Mouse (Mus musculus) forebrain, embryonic 15.5 days (tissue): ENCODE measurements around the gene Fam104a. TPM values are rescaled to one million over a fixed set of nuclear protein-coding genes. Genes with fewer than 3 reads are reported as not detected.
"Not testable (repeated sequence)": the region's sequence is repeated elsewhere in the genome, so short reads cannot be mapped to it uniquely, and the experiment has no call there.

Experiments used
- ATAC-seq: fragments of 200-750 bp; cut with Nextera tagmentation; replicated peaks from 2 replicates; pipeline ENCODE4 v1.8.0; 2017; ENCODE audit warnings: mild to moderate bottlenecking, moderate TSS enrichment, moderate library complexity
- H3K27ac ChIP-seq: fragments of 300-500 bp; sonication (generic); replicated peaks from 2 replicates; pipeline ENCODE4 v1.5.1; 2015; ENCODE audit warnings: mild to moderate bottlenecking, inconsistent platforms
- H3K27me3 ChIP-seq: fragments of 300-500 bp; sonication (generic); 2 replicates; pipeline ENCODE4 v1.6.1; 2015; ENCODE audit warnings: inconsistent platforms
- H3K36me3 ChIP-seq: fragments of 300-500 bp; sonication (generic); 2 replicates; pipeline ENCODE4 v1.6.1; 2015; ENCODE audit warnings: mild to moderate bottlenecking, inconsistent platforms
- H3K4me1 ChIP-seq: fragments of 300-500 bp; sonication (generic); 2 replicates; pipeline ENCODE4 v1.6.1; 2015; ENCODE audit warnings: inconsistent platforms
- H3K4me2 ChIP-seq: fragments of 300-500 bp; sonication (generic); replicated peaks from 2 replicates; pipeline ENCODE4 v1.6.1; 2015; ENCODE audit warnings: mild to moderate bottlenecking, inconsistent platforms
- H3K4me3 ChIP-seq: fragments of 300-500 bp; sonication (generic); 2 replicates; pipeline ENCODE4 v1.5.1; 2015; ENCODE audit warnings: mild to moderate bottlenecking, inconsistent platforms
- H3K9ac ChIP-seq: fragments of 300-500 bp; sonication (generic); replicated peaks from 2 replicates; pipeline ENCODE4 v1.6.1; 2015; ENCODE audit warnings: mild to moderate bottlenecking, inconsistent platforms
- H3K9me3 ChIP-seq: fragments of 300-500 bp; sonication (generic); 2 replicates; pipeline ENCODE4 v1.6.1; 2016; ENCODE audit warnings: inconsistent platforms
- WGBS: fragments of 180-500 bp; shearing (Covaris S2); methylation state at CpG from one replicate; pipeline ENCODE4 v1.1.7; 2015; ENCODE audit warnings: mixed read lengths; 5-methylcytosine and 5-hydroxymethylcytosine counted together
- polyA plus RNA-seq: library from polyadenylated mRNA; unstranded; fragments of >200 nt; fragmentation: Nextera tagmentation; extraction: Ambion mirVana; gene quantifications from 2 replicates; pipeline ENCODE4 v1.2.1, GENCODE M21; 2015

Fam104a gene
- polyA plus RNA-seq, 1 experiment from 2014 or later, result 47.2 TPM

GRCm38 (mm10) chr11:113674595-113674994 lies 9.4 kb downstream of the Fam104a start:
- Histone ChIP-seq H3K4me2 (no peak overlapping the region), H3K9me3 (no peaks in the 10 kb centered on the region), H3K27me3 (no peaks in the 10 kb centered on the region), H3K27ac (no peak overlapping the region), H3K36me3 (peaks cover 41% of the 10 kb centered on the region), H3K9ac (no peak overlapping the region), H3K4me3 (no peak overlapping the region), H3K4me1 (peaks cover 12% of the 10 kb centered on the region)
- 92% methylated on average over 5 of the region's 5 CpGs for WGBS
- no peak for ATAC-seq

GRCm38 (mm10) chr11:113673614-113674013 lies 10.3 kb downstream of the Fam104a start:
- H3K36me3 ChIP-seq, result peaks cover 41% of the 10 kb centered on the region
- no peak overlapping the region for H3K4me2 ChIP-seq
- no peak overlapping the region for H3K9ac ChIP-seq
- WGBS, result 70% methylated on average over 4 of the region's 4 CpGs
- no peak for ATAC-seq
- no peaks in the 10 kb centered on the region for H3K9me3 ChIP-seq
- H3K4me1 ChIP-seq, result peaks cover 12% of the 10 kb centered on the region
- H3K27ac ChIP-seq, result 0 out of 2 replicates have a peak overlapping the region, but pooled peaks have one; percentile 23
- no peaks in the 10 kb centered on the region for H3K27me3 ChIP-seq
- no peak overlapping the region for H3K4me3 ChIP-seq

GRCm38 (mm10) chr11:113669711-113670110 lies 14.2 kb downstream of the Fam104a start:
- WGBS, result 79% methylated on average over 4 of the region's 4 CpGs
- no peak overlapping the region for H3K4me3 ChIP-seq
- no peak overlapping the region for H3K4me2 ChIP-seq
- no peak for ATAC-seq
- H3K9me3 ChIP-seq, result no peaks in the 10 kb centered on the region
- H3K27ac ChIP-seq, result no peak overlapping the region
- peaks cover 28% of the 10 kb centered on the region for H3K4me1 ChIP-seq
- no peaks in the 10 kb centered on the region for H3K27me3 ChIP-seq
- no peak overlapping the region for H3K9ac ChIP-seq
- H3K36me3 ChIP-seq, result peaks cover 22% of the 10 kb centered on the region

- H3K4me1 ChIP-seq, result peaks cover 26% of the 10 kb centered on the region
- no peak overlapping the region for H3K27ac ChIP-seq
- H3K36me3 ChIP-seq, result peaks cover 26% of the 10 kb centered on the region
- ATAC-seq, result no peak
- no peak overlapping the region for H3K9ac ChIP-seq
- H3K9me3 ChIP-seq, result no peaks in the 10 kb centered on the region
- no peaks in the 10 kb centered on the region for H3K27me3 ChIP-seq
- no peak overlapping the region for H3K4me2 ChIP-seq
- no peak overlapping the region for H3K4me3 ChIP-seq
- WGBS, result 91% methylated on average over 5 of the region's 5 CpGs
Observed at GRCm38 (mm10) chr11:113668857-113669256, 15.1 kb downstream of the Fam104a start.

DNA sequence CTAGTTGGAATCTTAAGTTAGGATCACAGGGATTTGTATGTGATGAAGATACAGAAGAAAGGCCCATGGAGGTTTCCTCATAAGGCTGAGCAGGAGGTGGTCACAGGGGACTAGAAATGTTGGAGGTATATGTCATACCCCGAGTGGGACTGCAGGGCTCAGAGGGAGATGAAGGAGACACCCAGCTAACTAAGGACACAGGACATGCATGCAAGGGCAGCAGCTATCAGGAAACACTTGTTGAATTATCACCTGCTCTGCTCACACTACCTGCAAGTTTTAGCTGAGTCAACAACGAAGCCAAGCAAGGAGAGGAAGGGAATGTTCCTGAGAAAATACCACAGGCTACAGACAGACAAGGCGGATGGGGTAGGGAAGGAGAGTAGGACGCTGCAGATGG lies 16.3 kb downstream of the Fam104a start:
- H3K36me3 ChIP-seq, result peaks cover 24% of the 10 kb centered on the region
- H3K9me3 ChIP-seq, result no peaks in the 10 kb centered on the region
- no peaks in the 10 kb centered on the region for H3K27me3 ChIP-seq
- H3K4me3 ChIP-seq, result no peak overlapping the region
- no peak overlapping the region for H3K4me2 ChIP-seq
- 91% methylated on average over 4 of the region's 4 CpGs for WGBS
- no peak overlapping the region; the same call in 1 of the 2 replicates for H3K27ac ChIP-seq
- H3K4me1 ChIP-seq, result peaks cover 19% of the 10 kb centered on the region
- no peak for ATAC-seq
- H3K9ac ChIP-seq, result no peak overlapping the region

GRCm38 (mm10) chr11:113667122-113667521 lies 16.8 kb downstream of the Fam104a start:
- no peak overlapping the region for H3K4me2 ChIP-seq
- no peaks in the 10 kb centered on the region for H3K9me3 ChIP-seq
- peaks cover 24% of the 10 kb centered on the region for H3K36me3 ChIP-seq
- 51% methylated on average over 2 of the region's 2 CpGs for WGBS
- H3K27me3 ChIP-seq, result no peaks in the 10 kb centered on the region
- ATAC-seq, result peak; percentile 57; the same call in 1 of the 2 replicates
- peaks cover 19% of the 10 kb centered on the region for H3K4me1 ChIP-seq
- no peak overlapping the region; the same call in 1 of the 2 replicates for H3K27ac ChIP-seq
- no peak overlapping the region for H3K4me3 ChIP-seq
- H3K9ac ChIP-seq, result no peak overlapping the region

GRCm38 (mm10) chr11:113666648-113667047 lies 17.3 kb downstream of the Fam104a start:
- no peak overlapping the region for H3K9ac ChIP-seq
- no peaks in the 10 kb centered on the region for H3K27me3 ChIP-seq
- H3K4me3 ChIP-seq, result no peak overlapping the region
- WGBS, result 65% methylated on average over 10 of the region's 10 CpGs
- no peak for ATAC-seq
- H3K4me1 ChIP-seq, result peaks cover 19% of the 10 kb centered on the region
- peaks cover 26% of the 10 kb centered on the region for H3K36me3 ChIP-seq
- H3K27ac ChIP-seq, result peak overlapping the region; percentile 31; the same call in 1 of the 2 replicates
- H3K9me3 ChIP-seq, result no peaks in the 10 kb centered on the region
- H3K4me2 ChIP-seq, result no peak overlapping the region

GRCm38 (mm10) chr11:113666205-113666604 lies 17.8 kb downstream of the Fam104a start:
- no peak overlapping the region for H3K27ac ChIP-seq
- no peak overlapping the region for H3K9ac ChIP-seq
- no peaks in the 10 kb centered on the region for H3K9me3 ChIP-seq
- peaks cover 19% of the 10 kb centered on the region for H3K4me1 ChIP-seq
- H3K27me3 ChIP-seq, result no peaks in the 10 kb centered on the region
- peaks cover 30% of the 10 kb centered on the region for H3K36me3 ChIP-seq
- no peak for ATAC-seq
- no peak overlapping the region for H3K4me2 ChIP-seq
- no peak overlapping the region for H3K4me3 ChIP-seq
- WGBS, result 74% methylated on average over 6 of the region's 6 CpGs

- 59% methylated on average over 2 of the region's 2 CpGs for WGBS
- no peak for ATAC-seq
Observed at GRCm38 (mm10) chr11:113664279-113664678, 19.7 kb downstream of the Fam104a start.

GRCm38 (mm10) chr11:113661835-113662351 lies 22.1 kb downstream of the Fam104a start:
- Histone ChIP-seq H3K4me3 (no peak overlapping the region), H3K4me2 (no peak overlapping the region), H3K36me3 (peaks cover 67% of the 10 kb centered on the region), H3K27me3 (no peaks in the 10 kb centered on the region), H3K27ac (no peak overlapping the region), H3K9me3 (no peaks in the 10 kb centered on the region), H3K9ac (no peak overlapping the region), H3K4me1 (peaks cover 10% of the 10 kb centered on the region)
- 0 out of 2 replicates have a peak, but pooled peaks have one; percentile 46 for ATAC-seq
- 94% methylated on average over 18 of the region's 18 CpGs for WGBS

More at GRCm38 (mm10) chr11:113664279-113664678, 19.7 kb downstream of the Fam104a start:
- Histone ChIP-seq H3K4me1 (peaks cover 19% of the 10 kb centered on the region), H3K9me3 (no peaks in the 10 kb centered on the region), H3K4me2 (no peak overlapping the region), H3K4me3 (no peak overlapping the region), H3K9ac (no peak overlapping the region), H3K27me3 (no peaks in the 10 kb centered on the region), H3K27ac (no peak overlapping the region), H3K36me3 (peaks cover 45% of the 10 kb centered on the region)

DNA sequence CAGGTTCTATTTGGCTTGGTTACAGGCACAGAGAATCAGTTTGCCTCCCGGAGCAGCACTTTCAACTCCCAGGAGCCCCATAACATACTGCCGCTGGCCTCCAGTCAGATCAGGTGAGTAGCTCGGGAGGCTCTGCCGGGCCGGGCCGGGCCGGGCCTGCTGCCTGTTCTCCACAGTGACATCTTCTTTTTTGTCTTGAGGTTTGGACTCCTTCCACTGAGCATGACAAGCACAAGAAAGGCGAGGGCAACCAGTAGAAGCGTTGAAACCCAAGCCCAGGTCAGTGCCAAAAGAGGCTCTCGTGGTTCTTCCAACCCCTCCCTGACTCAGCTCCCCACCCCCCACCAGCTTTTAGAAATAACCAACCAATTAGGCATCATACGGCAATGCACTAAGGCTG lies 23.0 kb downstream of the Fam104a start:
- Histone ChIP-seq H3K4me2 (no peak overlapping the region), H3K9me3 (no peaks in the 10 kb centered on the region), H3K4me3 (no peak overlapping the region), H3K9ac (no peak overlapping the region), H3K4me1 (peaks cover 12% of the 10 kb centered on the region; the same call in 1 of the 2 replicates), H3K36me3 (peaks cover 77% of the 10 kb centered on the region), H3K27me3 (no peaks in the 10 kb centered on the region), H3K27ac (no peak overlapping the region)
- no peak for ATAC-seq
- 87% methylated on average over 11 of the region's 11 CpGs for WGBS

GRCm38 (mm10) chr11:113660213-113660612 lies 23.7 kb downstream of the Fam104a start:
- ATAC-seq, result not testable (repeated sequence)
- H3K36me3 ChIP-seq, result peaks cover 81% of the 10 kb centered on the region

GRCm38 (mm10) chr11:113658763-113659162 lies 25.2 kb downstream of the Fam104a start:
- no peak for ATAC-seq
- WGBS, result 88% methylated on average over 4 of the region's 4 CpGs

More at GRCm38 (mm10) chr11:113660213-113660612, 23.7 kb downstream of the Fam104a start:
- not testable (repeated sequence) for H3K4me2 ChIP-seq, H3K4me3 ChIP-seq, H3K9me3 ChIP-seq, H3K9ac ChIP-seq, H3K27ac ChIP-seq, H3K27me3 ChIP-seq
- H3K4me1 ChIP-seq, result peaks cover 19% of the 10 kb centered on the region; the same call in 1 of the 2 replicates
- WGBS, result 96% methylated on average over 3 of the region's 3 CpGs

More at GRCm38 (mm10) chr11:113658763-113659162, 25.2 kb downstream of the Fam104a start:
- H3K4me2 ChIP-seq, result no peak overlapping the region
- H3K9me3 ChIP-seq, result no peaks in the 10 kb centered on the region
- H3K36me3 ChIP-seq, result peaks cover 88% of the 10 kb centered on the region
- H3K4me3 ChIP-seq, result no peak overlapping the region
- H3K27ac ChIP-seq, result no peak overlapping the region
- H3K27me3 ChIP-seq, result no peaks in the 10 kb centered on the region
- no peak overlapping the region for H3K9ac ChIP-seq
- H3K4me1 ChIP-seq, result peaks cover 30% of the 10 kb centered on the region
